Mouse (Mus musculus): Measurements from ENCODE around the gene Rasa4. TPM values are rescaled to one million over a fixed set of nuclear protein-coding genes. Genes with fewer than 3 reads are reported as not detected.

Rasa4 gene
- polyA plus RNA-seq, 1 experiment, result 1.5 TPM

GRCm38 (mm10) chr5:136069411-136069810 lies 14.3 kb upstream of the Rasa4 start:
- Histone ChIP-seq H3K4me1 (ENCODE audit: control insufficient read depth, insufficient read depth, low read length) (peaks cover 9% of the 10 kb centered on the region), H3K27me3 (ENCODE audit: control insufficient read depth, insufficient read depth, low read length) (no peaks in the 10 kb centered on the region), H3K27ac (ENCODE audit: control insufficient read depth, insufficient read depth, low read depth, low read length) (no peak overlapping the region), H3K36me3 (ENCODE audit: control insufficient read depth, insufficient read depth, low read length) (no peaks in the 10 kb centered on the region), H3K4me3 (ENCODE audit: control insufficient read depth, low read depth, low read length) (no peak overlapping the region)
- TF ChIP-seq POLR2A (IDR thresholded peaks at IDR 0.05; ENCODE audit: control insufficient read depth, low read depth, low read length) (no peak), CTCF (IDR thresholded peaks at IDR 0.05; ENCODE audit: control insufficient read depth, insufficient read depth, insufficient replicate concordance, low read depth, low read length) (no peak)

- peak overlapping the region; percentile 19 for H3K4me3 ChIP-seq (ENCODE audit: control insufficient read depth, low read depth, low read length)
- peaks cover 12% of the 10 kb centered on the region for H3K4me1 ChIP-seq (ENCODE audit: control insufficient read depth, insufficient read depth, low read length)
- H3K27ac ChIP-seq (ENCODE audit: control insufficient read depth, insufficient read depth, low read depth, low read length), result no peak overlapping the region
- H3K36me3 ChIP-seq (ENCODE audit: control insufficient read depth, insufficient read depth, low read length), result no peaks in the 10 kb centered on the region
- TF ChIP-seq CTCF (IDR thresholded peaks at IDR 0.05; ENCODE audit: control insufficient read depth, insufficient read depth, insufficient replicate concordance, low read depth, low read length), result no peak
- TF ChIP-seq POLR2A (IDR thresholded peaks at IDR 0.05; ENCODE audit: control insufficient read depth, low read depth, low read length), result no peak
- no peaks in the 10 kb centered on the region for H3K27me3 ChIP-seq (ENCODE audit: control insufficient read depth, insufficient read depth, low read length)
Measured at GRCm38 (mm10) chr5:136073051-136073450, 10.7 kb upstream of the Rasa4 start.

- TF ChIP-seq POLR2A (IDR thresholded peaks at IDR 0.05; ENCODE audit: control insufficient read depth, low read depth, low read length) (no peak), CTCF (IDR thresholded peaks at IDR 0.05; ENCODE audit: control insufficient read depth, insufficient read depth, insufficient replicate concordance, low read depth, low read length) (no peak)
- H3K27me3 ChIP-seq (ENCODE audit: control insufficient read depth, insufficient read depth, low read length), result no peaks in the 10 kb centered on the region
- peak overlapping the region; percentile 19 for H3K4me3 ChIP-seq (ENCODE audit: control insufficient read depth, low read depth, low read length)
- H3K27ac ChIP-seq (ENCODE audit: control insufficient read depth, insufficient read depth, low read depth, low read length), result no peak overlapping the region
- H3K4me1 ChIP-seq (ENCODE audit: control insufficient read depth, insufficient read depth, low read length), result peaks cover 12% of the 10 kb centered on the region
- H3K36me3 ChIP-seq (ENCODE audit: control insufficient read depth, insufficient read depth, low read length), result no peaks in the 10 kb centered on the region
Measured at GRCm38 (mm10) chr5:136073526-136073925, 10.2 kb upstream of the Rasa4 start.

- TF ChIP-seq CTCF (IDR thresholded peaks at IDR 0.05; ENCODE audit: control insufficient read depth, insufficient read depth, insufficient replicate concordance, low read depth, low read length), result no peak
- TF ChIP-seq POLR2A (IDR thresholded peaks at IDR 0.05; ENCODE audit: control insufficient read depth, low read depth, low read length), result no peak
- Histone ChIP-seq H3K27ac (ENCODE audit: control insufficient read depth, insufficient read depth, low read depth, low read length) (no peak overlapping the region), H3K27me3 (ENCODE audit: control insufficient read depth, insufficient read depth, low read length) (no peaks in the 10 kb centered on the region), H3K36me3 (ENCODE audit: control insufficient read depth, insufficient read depth, low read length) (no peaks in the 10 kb centered on the region), H3K4me1 (ENCODE audit: control insufficient read depth, insufficient read depth, low read length) (peaks cover 12% of the 10 kb centered on the region), H3K4me3 (ENCODE audit: control insufficient read depth, low read depth, low read length) (no peak overlapping the region)
Measured at GRCm38 (mm10) chr5:136075076-136075475, 8.6 kb upstream of the Rasa4 start.

- Histone ChIP-seq H3K36me3 (ENCODE audit: control insufficient read depth, insufficient read depth, low read length) (no peaks in the 10 kb centered on the region), H3K27me3 (ENCODE audit: control insufficient read depth, insufficient read depth, low read length) (no peaks in the 10 kb centered on the region), H3K27ac (ENCODE audit: control insufficient read depth, insufficient read depth, low read depth, low read length) (no peak overlapping the region), H3K4me3 (ENCODE audit: control insufficient read depth, low read depth, low read length) (no peak overlapping the region), H3K4me1 (ENCODE audit: control insufficient read depth, insufficient read depth, low read length) (peaks cover 12% of the 10 kb centered on the region)
- no peak for TF ChIP-seq POLR2A (IDR thresholded peaks at IDR 0.05; ENCODE audit: control insufficient read depth, low read depth, low read length)
- TF ChIP-seq CTCF (IDR thresholded peaks at IDR 0.05; ENCODE audit: control insufficient read depth, insufficient read depth, insufficient replicate concordance, low read depth, low read length), result no peak
Measured at GRCm38 (mm10) chr5:136076284-136076683, 7.4 kb upstream of the Rasa4 start.

GRCm38 (mm10) chr5:136077001-136077550 lies 6.6 kb upstream of the Rasa4 start:
- Histone ChIP-seq H3K27me3 (ENCODE audit: control insufficient read depth, insufficient read depth, low read length) (no peaks in the 10 kb centered on the region), H3K4me1 (ENCODE audit: control insufficient read depth, insufficient read depth, low read length) (peaks cover 12% of the 10 kb centered on the region), H3K27ac (ENCODE audit: control insufficient read depth, insufficient read depth, low read depth, low read length) (no peak overlapping the region), H3K36me3 (ENCODE audit: control insufficient read depth, insufficient read depth, low read length) (no peaks in the 10 kb centered on the region), H3K4me3 (ENCODE audit: control insufficient read depth, low read depth, low read length) (no peak overlapping the region)
- TF ChIP-seq POLR2A (IDR thresholded peaks at IDR 0.05; ENCODE audit: control insufficient read depth, low read depth, low read length) (no peak), CTCF (IDR thresholded peaks at IDR 0.05; ENCODE audit: control insufficient read depth, insufficient read depth, insufficient replicate concordance, low read depth, low read length) (no peak)

- Histone ChIP-seq H3K27me3 (ENCODE audit: control insufficient read depth, insufficient read depth, low read length) (no peaks in the 10 kb centered on the region), H3K4me3 (ENCODE audit: control insufficient read depth, low read depth, low read length) (no peak overlapping the region), H3K36me3 (ENCODE audit: control insufficient read depth, insufficient read depth, low read length) (no peaks in the 10 kb centered on the region), H3K27ac (ENCODE audit: control insufficient read depth, insufficient read depth, low read depth, low read length) (no peak overlapping the region), H3K4me1 (ENCODE audit: control insufficient read depth, insufficient read depth, low read length) (peaks cover 9% of the 10 kb centered on the region)
- TF ChIP-seq POLR2A (IDR thresholded peaks at IDR 0.05; ENCODE audit: control insufficient read depth, low read depth, low read length) (no peak), CTCF (IDR thresholded peaks at IDR 0.05; ENCODE audit: control insufficient read depth, insufficient read depth, insufficient replicate concordance, low read depth, low read length) (no peak)
Measured at GRCm38 (mm10) chr5:136078136-136078535, 5.6 kb upstream of the Rasa4 start.

Data from testis, adult 2 months (tissue).